Mouse (Mus musculus): Measurements from ENCODE around the gene Heyl. TPM values are rescaled to one million over a fixed set of nuclear protein-coding genes. Genes with fewer than 3 reads are reported as not detected.
A peak's percentile ranks its signal among the peaks of the same experiment; 100 is the strongest.

Gene Heyl
- polyA plus RNA-seq, 1 experiment from 2014 or later, result 13.6 TPM

- 94% methylated on average over 9 of the region's 9 CpGs for WGBS
- no peaks in the 10 kb centered on the region for H3K9me3 ChIP-seq
- no peak overlapping the region for H3K9ac ChIP-seq
- H3K4me3 ChIP-seq, result no peak overlapping the region
- H3K27ac ChIP-seq (replicated peaks), result no peak overlapping the region
- no peak for ATAC-seq (ENCODE audit: low read depth)
- no peak overlapping the region for H3K4me2 ChIP-seq
- 0 out of 2 replicates have a peak, but pooled peaks cover 2% of the 10 kb centered on the region for H3K27me3 ChIP-seq
- H3K4me1 ChIP-seq (replicated peaks), result no peaks in the 10 kb centered on the region; the same call in 1 of the 2 replicates
- H3K36me3 ChIP-seq, result no peaks in the 10 kb centered on the region
Measured at GRCm38 (mm10) chr4:123213975-123214374, 19.4 kb upstream of the Heyl start.

DNA sequence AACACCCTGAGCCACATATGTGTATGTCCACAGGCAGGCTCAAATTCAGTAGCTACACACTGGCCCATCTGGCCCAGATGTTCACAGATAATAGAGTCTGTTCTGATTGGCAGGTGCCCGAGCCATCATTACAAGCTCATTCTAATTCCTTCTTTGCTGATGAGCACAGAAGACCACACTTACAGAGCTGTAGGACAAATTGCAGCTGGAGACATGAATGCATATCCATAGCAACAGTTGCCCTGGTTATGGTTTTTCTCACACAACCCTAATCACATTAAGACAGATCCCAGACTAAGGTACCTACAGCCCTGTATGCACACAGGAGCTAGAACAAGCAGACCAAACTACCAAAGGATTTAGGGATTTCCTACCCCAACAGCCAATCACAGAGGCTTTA lies 18.0 kb upstream of the Heyl start:
- Histone ChIP-seq H3K9me3 (no peaks in the 10 kb centered on the region), H3K27me3 (0 out of 2 replicates have a peak, but pooled peaks cover 2% of the 10 kb centered on the region), H3K9ac (no peak overlapping the region), H3K27ac (replicated peaks) (no peak overlapping the region), H3K4me1 (replicated peaks) (no peaks in the 10 kb centered on the region; the same call in 1 of the 2 replicates), H3K36me3 (no peaks in the 10 kb centered on the region), H3K4me3 (no peak overlapping the region), H3K4me2 (no peak overlapping the region)
- ATAC-seq (ENCODE audit: low read depth), result no peak
- 80% methylated on average over 1 of the region's 1 CpGs for WGBS

DNA sequence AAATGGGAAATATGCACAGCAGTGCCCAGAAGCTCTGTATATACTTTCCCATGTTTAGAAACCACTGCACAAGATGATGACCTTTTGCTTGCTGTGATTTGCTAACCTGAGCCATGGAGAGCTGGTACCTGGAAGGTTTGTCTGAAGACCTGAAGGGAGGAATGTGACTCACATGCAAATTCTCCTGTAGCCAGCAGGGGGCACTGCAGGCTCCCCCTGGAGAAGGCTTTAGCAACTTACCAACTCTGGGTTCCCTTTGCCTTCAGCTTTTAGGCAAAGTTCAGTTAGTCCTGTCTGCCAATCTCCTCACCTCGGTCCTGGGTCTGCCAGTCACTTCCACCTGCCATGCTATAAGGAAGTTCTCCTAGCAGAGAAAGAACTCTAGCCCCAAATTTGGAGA lies 16.6 kb upstream of the Heyl start:
- Histone ChIP-seq H3K36me3 (no peaks in the 10 kb centered on the region), H3K9ac (no peak overlapping the region), H3K4me1 (replicated peaks) (no peaks in the 10 kb centered on the region; the same call in 1 of the 2 replicates), H3K9me3 (no peaks in the 10 kb centered on the region), H3K4me3 (no peak overlapping the region), H3K27ac (replicated peaks) (no peak overlapping the region), H3K4me2 (no peak overlapping the region), H3K27me3 (no peaks in the 10 kb centered on the region)
- no peak for ATAC-seq (ENCODE audit: low read depth)
- 17% methylated on average over 1 of the region's 1 CpGs for WGBS

- 69% methylated on average over 15 of the region's 15 CpGs for WGBS
- H3K9ac ChIP-seq, result no peak overlapping the region
- ATAC-seq (ENCODE audit: low read depth), result peak; percentile 93
- no peak overlapping the region for H3K4me2 ChIP-seq
- no peak overlapping the region for H3K27ac ChIP-seq (replicated peaks)
- no peaks in the 10 kb centered on the region for H3K36me3 ChIP-seq
- no peaks in the 10 kb centered on the region; the same call in 1 of the 2 replicates for H3K4me1 ChIP-seq (replicated peaks)
- no peak overlapping the region for H3K4me3 ChIP-seq
- H3K9me3 ChIP-seq, result no peaks in the 10 kb centered on the region
- H3K27me3 ChIP-seq, result no peaks in the 10 kb centered on the region
Measured at GRCm38 (mm10) chr4:123219720-123220357, 13.5 kb upstream of the Heyl start.

- H3K9ac ChIP-seq, result no peak overlapping the region
- no peak overlapping the region for H3K4me2 ChIP-seq
- H3K27ac ChIP-seq (replicated peaks), result no peak overlapping the region
- no peak for ATAC-seq (ENCODE audit: low read depth)
- no peaks in the 10 kb centered on the region for H3K27me3 ChIP-seq
- WGBS, result 84% methylated on average over 4 of the region's 4 CpGs
- H3K4me3 ChIP-seq, result no peak overlapping the region
- H3K9me3 ChIP-seq, result no peaks in the 10 kb centered on the region
- 0 out of 2 replicates have a peak, but pooled peaks cover under 1% of the 10 kb centered on the region for H3K4me1 ChIP-seq (replicated peaks)
- no peaks in the 10 kb centered on the region for H3K36me3 ChIP-seq
Measured at GRCm38 (mm10) chr4:123220637-123221036, 12.7 kb upstream of the Heyl start.

DNA sequence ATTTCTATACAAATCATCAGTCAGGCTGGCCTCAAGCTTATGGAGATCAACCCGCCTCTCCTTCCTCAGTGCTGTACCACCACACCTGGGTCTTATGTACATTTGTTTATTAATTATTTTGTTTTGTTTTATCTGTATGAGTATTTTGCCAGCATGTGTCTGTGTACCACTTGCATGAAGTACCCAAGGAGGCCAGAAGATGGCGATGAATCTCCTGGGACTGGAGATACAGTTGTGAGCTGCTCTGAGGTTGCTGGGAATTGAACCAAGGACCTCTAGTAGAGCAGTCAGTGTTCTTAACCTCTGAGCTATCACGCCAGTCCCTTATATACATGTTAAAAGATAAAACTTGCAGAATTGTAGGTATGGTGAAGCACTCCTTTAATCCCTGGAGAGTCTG lies 10.0 kb upstream of the Heyl start:
- 45% methylated on average over 3 of the region's 3 CpGs for WGBS
- Histone ChIP-seq H3K36me3 (no peaks in the 10 kb centered on the region), H3K27ac (replicated peaks) (no peak overlapping the region), H3K9me3 (no peaks in the 10 kb centered on the region), H3K4me3 (no peak overlapping the region), H3K4me2 (no peak overlapping the region), H3K4me1 (replicated peaks) (peaks cover 17% of the 10 kb centered on the region), H3K9ac (no peak overlapping the region), H3K27me3 (no peaks in the 10 kb centered on the region)
- no peak for ATAC-seq (ENCODE audit: low read depth)

- Histone ChIP-seq H3K4me3 (no peak overlapping the region), H3K4me2 (no peak overlapping the region), H3K9me3 (no peaks in the 10 kb centered on the region), H3K36me3 (no peaks in the 10 kb centered on the region), H3K27ac (replicated peaks) (no peak overlapping the region), H3K27me3 (no peaks in the 10 kb centered on the region), H3K4me1 (replicated peaks) (peaks cover 28% of the 10 kb centered on the region), H3K9ac (no peak overlapping the region)
- no peak for ATAC-seq (ENCODE audit: low read depth)
- 63% methylated on average over 10 of the region's 10 CpGs for WGBS
Measured at GRCm38 (mm10) chr4:123225718-123226403, 7.5 kb upstream of the Heyl start.

DNA sequence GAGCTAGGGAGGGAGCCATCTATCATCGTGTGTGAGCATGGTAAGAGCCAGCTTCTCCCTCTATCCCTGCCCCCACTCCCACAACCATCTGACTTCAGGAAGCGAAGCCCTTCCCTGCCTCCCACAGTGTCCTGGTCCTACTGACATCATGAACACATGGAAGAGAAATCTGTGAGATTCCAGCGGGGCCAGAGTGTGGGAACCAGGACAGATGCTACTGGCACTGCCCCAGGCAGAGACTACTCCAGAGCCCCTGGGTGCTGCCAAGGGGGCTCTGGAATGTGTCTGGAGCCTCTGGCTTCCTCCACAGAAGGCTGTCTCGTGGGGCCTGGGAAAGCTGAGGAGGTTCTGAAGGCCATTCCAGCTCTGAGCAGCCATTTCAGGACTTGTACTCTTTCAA lies 5.6 kb upstream of the Heyl start:
- WGBS, result 33% methylated on average over 4 of the region's 4 CpGs
- no peak for ATAC-seq (ENCODE audit: low read depth)
- peaks cover 28% of the 10 kb centered on the region for H3K4me1 ChIP-seq (replicated peaks)
- 0 out of 2 replicates have a peak overlapping the region, but pooled peaks have one; percentile 18 for H3K27ac ChIP-seq (replicated peaks)
- no peak overlapping the region for H3K4me3 ChIP-seq
- no peaks in the 10 kb centered on the region for H3K9me3 ChIP-seq
- no peak overlapping the region for H3K4me2 ChIP-seq
- H3K27me3 ChIP-seq, result peaks cover 14% of the 10 kb centered on the region
- no peaks in the 10 kb centered on the region for H3K36me3 ChIP-seq
- H3K9ac ChIP-seq, result no peak overlapping the region

DNA sequence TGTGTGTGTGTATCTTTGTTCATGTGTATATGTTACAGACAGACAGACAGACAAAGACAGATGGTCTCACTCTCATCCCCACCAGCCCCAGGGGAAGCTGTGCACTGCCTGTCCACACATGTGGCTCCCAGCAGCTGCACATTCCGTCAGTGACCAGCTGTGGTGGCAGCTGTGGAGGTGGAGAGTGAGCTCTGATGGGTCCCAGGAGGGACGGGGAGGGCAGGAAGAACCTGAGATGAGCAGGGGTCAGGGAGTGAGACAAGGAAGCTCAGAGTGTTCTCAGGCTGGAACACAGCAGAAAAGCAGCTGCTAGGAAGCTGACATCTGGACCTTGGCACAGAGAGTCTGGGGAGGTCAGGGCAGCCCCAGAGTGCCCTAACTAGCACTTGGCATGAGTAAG lies 5.1 kb upstream of the Heyl start:
- Histone ChIP-seq H3K4me1 (replicated peaks) (peaks cover 33% of the 10 kb centered on the region), H3K4me3 (no peak overlapping the region), H3K9ac (no peak overlapping the region), H3K4me2 (no peak overlapping the region), H3K36me3 (no peaks in the 10 kb centered on the region), H3K27me3 (peaks cover 19% of the 10 kb centered on the region), H3K9me3 (no peaks in the 10 kb centered on the region), H3K27ac (replicated peaks) (no peak overlapping the region)
- ATAC-seq (ENCODE audit: low read depth), result no peak
- WGBS, result 32% methylated on average over 2 of the region's 2 CpGs

- H3K4me2 ChIP-seq, result no peak overlapping the region
- no peak for ATAC-seq (ENCODE audit: low read depth)
Measured at GRCm38 (mm10) chr4:123229166-123229565, 4.2 kb upstream of the Heyl start.

DNA sequence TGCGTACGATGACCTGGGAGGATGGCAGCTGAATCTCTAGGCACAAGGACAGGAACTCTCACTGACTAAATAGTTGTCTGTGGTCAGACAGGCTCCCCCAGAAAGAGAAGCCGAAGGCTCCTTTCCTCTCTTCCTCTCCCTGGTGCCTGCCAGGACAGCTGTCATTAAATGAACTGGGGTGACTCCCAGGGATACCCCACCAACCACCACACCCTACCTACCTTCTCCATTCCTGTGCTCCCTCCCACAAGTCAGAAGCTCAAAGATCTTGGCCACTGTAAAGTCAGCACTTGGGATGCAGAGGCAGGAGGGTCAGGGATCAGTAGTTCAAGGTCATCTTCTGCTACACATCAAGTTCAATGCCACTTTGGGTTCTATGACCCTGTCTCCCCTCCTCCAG lies 515 bp upstream of the Heyl start:
- H3K4me1 ChIP-seq (replicated peaks), result peaks cover 40% of the 10 kb centered on the region
- H3K27ac ChIP-seq (replicated peaks), result no peak overlapping the region
- ATAC-seq (ENCODE audit: low read depth), result no peak
- H3K9me3 ChIP-seq, result no peaks in the 10 kb centered on the region
- H3K4me3 ChIP-seq, result no peak overlapping the region
- peaks cover 49% of the 10 kb centered on the region for H3K27me3 ChIP-seq
- 0 out of 2 replicates have a peak overlapping the region, but pooled peaks have one; percentile 64 for H3K4me2 ChIP-seq
- H3K9ac ChIP-seq, result no peak overlapping the region
- WGBS, result 61% methylated on average over 3 of the region's 3 CpGs
- H3K36me3 ChIP-seq, result no peaks in the 10 kb centered on the region

More at GRCm38 (mm10) chr4:123229166-123229565, 4.2 kb upstream of the Heyl start:
- H3K27me3 ChIP-seq, result peaks cover 28% of the 10 kb centered on the region
- H3K27ac ChIP-seq (replicated peaks), result no peak overlapping the region
- H3K36me3 ChIP-seq, result no peaks in the 10 kb centered on the region
- H3K9ac ChIP-seq, result no peak overlapping the region
- peaks cover 41% of the 10 kb centered on the region for H3K4me1 ChIP-seq (replicated peaks)
- WGBS, result 65% methylated on average over 11 of the region's 11 CpGs
- no peaks in the 10 kb centered on the region for H3K9me3 ChIP-seq
- no peak overlapping the region for H3K4me3 ChIP-seq

GRCm38 (mm10) chr4:123235835-123236430 lies 2.6 kb downstream of the Heyl start:
- Histone ChIP-seq H3K4me1 (replicated peaks) (peaks cover 44% of the 10 kb centered on the region), H3K4me3 (peak overlapping the region; percentile 39), H3K27ac (replicated peaks) (peak overlapping the region; percentile 49), H3K9ac (no peak overlapping the region), H3K4me2 (peak overlapping the region; percentile 64), H3K27me3 (peaks cover 78% of the 10 kb centered on the region), H3K9me3 (no peaks in the 10 kb centered on the region), H3K36me3 (no peaks in the 10 kb centered on the region)
- 31% methylated on average over 9 of the region's 9 CpGs for WGBS
- no peak for ATAC-seq (ENCODE audit: low read depth)
